Mouse (Mus musculus): Measurements from ENCODE around the gene E2f6.

E2f6 gene

DNA sequence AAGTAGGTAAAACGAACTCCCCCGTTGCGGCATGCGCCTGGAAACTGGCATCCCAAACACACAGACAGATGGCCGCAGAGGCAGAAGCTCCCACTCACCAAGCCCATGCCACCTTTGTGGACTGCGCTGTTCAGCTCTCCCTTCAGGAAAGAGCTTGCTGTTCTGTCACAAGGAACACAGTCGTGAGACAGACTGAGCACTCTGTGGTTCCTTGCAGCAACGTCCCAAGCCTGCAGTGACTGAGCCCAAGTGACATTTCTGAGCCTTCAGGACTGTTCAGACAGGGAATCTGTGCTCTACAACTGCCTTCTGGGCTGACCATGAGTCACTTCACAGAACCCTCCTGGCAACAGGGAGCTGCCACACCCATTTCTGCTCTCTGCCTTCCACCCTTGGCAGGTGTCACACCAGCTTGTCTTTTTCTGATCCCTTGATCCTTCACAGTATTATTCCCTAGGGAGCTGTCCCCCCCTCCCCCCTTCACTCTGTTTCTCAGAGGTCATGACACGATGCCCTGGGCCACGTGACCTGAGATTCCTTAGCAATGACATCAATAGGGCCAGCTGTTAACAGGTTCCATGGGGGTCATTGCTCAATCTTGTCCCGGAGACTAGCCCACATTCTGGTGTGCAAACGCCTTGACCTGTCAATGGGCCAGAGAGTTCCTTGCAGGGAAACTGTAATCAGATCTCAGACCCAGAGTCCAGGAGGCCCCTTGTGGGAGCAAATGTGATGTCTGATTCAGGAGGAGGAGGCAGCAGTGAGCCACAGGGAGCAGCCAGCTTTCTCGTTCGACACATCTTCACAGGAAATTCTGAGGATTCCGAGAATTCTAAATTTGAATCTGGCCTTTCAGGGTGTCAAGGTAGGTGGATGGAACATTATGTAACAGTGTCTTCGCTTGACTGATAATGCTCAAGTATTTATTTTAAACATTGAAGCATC, 39.9 kb downstream of the E2f6 start:
- peak; percentile 88 for DNase-seq

- no peak for DNase-seq
Measured at GRCm38 (mm10) chr12:16853431-16854165, 42.8 kb downstream of the E2f6 start.

GRCm38 (mm10) chr12:16855632-16856305, 45.0 kb downstream of the E2f6 start:
- peak; percentile 91 for DNase-seq

GRCm38 (mm10) chr12:16856306-16856679, 45.5 kb downstream of the E2f6 start:
- DNase-seq = no peak

GRCm38 (mm10) chr12:16858081-16858480, 47.3 kb downstream of the E2f6 start:
- DNase-seq = no peak

GRCm38 (mm10) chr12:16859781-16860180, 49.0 kb downstream of the E2f6 start:
- DNase-seq = no peak

- DNase-seq = no peak
Measured at GRCm38 (mm10) chr12:16860533-16860932, 49.8 kb downstream of the E2f6 start.

- DNase-seq = no peak
Measured at GRCm38 (mm10) chr12:16860961-16861360, 50.2 kb downstream of the E2f6 start.

GRCm38 (mm10) chr12:16864477-16864876, 53.7 kb downstream of the E2f6 start:
- DNase-seq = no peak

DNA sequence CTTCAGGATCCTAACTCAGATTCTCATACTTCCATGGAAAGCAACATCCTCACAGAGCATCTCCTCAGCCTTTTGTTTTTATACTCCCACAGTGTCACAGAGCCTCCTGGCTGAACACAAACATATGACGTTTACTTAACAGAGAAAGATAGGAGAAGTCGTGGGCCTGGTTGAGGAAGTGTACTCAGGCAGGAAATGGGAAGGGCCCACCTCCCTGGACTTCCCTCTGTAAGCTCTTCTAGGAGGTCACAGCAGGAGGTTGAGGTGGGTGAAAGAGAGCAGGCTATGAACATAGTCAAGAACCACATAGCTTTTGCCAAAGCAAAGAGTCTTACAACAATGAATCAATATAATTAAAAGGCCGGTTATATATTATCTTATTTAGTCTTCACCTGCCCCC, 55.1 kb downstream of the E2f6 start:
- DNase-seq = no peak

GRCm38 (mm10) chr12:16866460-16866859, 55.7 kb downstream of the E2f6 start:
- DNase-seq = no peak

DNA sequence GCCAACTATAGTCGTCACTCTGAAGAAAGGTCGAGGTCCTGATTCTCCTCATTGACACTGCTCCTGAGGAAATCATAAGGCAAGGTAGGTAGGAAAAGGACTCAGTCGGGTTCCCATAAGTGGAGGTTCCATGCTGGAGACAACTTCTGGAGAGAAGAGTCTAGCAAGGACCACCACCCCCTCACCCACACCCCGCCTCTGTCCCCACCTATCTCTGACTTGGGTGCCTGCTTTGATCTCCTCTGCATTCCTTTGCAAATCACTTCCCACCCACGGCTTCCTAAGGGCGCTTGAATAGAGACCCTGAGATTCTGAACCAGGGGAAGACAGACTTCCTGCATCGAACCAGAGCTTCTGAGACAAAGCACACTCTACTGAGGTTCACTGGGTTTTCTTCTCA, 56.5 kb downstream of the E2f6 start:
- DNase-seq = no peak

DNA sequence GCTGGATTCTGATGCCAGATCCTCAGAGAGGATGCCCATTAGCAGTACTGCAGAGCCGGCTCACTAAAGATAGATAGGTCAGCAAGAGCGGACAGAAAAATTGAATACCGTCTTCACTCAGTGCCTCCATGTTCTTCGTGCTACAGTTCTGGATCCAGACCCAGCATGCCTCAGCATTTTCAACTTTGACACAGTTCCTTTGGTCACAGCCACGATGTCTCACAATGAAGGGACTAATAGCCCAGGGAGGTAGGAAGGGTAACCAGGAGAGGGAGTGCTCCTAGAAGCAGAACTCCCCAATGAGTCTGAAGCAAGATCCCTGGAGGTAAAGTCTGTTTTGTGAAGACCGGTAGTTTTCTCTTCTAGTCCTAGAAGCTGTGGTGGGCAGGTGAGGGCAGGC, 57.9 kb downstream of the E2f6 start:
- DNase-seq = no peak

DNA sequence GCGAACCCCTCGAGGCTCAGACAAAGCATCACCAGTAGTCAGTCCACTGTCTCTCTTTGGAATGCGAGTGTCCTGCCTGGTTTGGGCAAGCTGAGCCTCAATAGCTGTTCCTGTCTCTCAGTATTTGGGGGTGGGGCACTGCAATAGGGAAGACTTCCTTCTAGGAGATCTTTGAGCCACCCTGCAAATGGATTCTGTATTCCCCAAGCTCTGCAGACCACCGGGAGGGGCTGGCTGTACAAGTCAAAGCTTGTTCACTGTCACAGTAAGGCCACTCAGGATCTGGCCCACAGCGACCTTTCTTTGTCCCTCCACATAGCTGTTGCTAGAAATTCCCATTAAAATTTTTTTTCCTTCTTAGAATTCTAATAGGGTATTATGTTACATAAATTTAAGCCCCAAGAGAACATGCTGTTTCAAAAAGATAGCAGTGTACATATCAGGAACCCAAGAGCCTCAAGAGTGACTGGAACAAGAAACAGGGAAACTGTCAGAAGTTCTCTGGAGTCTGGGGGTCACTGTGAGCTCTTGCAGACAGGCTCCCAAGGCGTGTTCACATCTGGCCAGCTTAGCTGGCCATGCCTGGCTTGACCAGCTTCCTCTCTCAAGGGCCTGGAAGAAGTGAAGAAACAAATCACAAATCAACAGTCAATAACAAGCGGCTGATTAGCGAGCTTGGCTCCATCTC, 58.5 kb downstream of the E2f6 start:
- DNase-seq = no peak

- no peak for DNase-seq
Measured at GRCm38 (mm10) chr12:16869870-16870404, 59.2 kb downstream of the E2f6 start.

GRCm38 (mm10) chr12:16870405-16871068, 59.8 kb downstream of the E2f6 start:
- DNase-seq = peak; percentile 80

DNA sequence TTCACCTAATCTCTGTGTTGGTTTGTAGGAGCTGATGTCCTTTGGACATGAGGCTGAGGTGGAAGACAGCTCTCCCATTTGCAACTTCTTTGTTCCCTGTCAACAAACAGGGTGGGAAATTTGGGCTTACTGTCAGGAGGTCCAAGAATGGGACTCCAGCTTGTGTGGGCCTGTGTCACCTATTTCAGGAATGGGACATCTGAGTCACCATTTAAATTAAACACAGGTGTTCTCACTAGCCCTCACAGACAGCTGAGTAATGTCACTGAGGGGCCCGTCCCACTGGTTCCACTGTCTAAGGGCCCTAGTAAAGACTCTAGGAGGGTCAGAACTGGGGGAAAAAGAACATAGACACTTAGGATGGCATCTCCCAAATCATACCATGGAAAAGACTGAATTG, 61.2 kb downstream of the E2f6 start:
- no peak for DNase-seq

- no peak for DNase-seq
Measured at GRCm38 (mm10) chr12:16872926-16873464, 62.2 kb downstream of the E2f6 start.

- peak; percentile 84 for DNase-seq
Measured at GRCm38 (mm10) chr12:16873549-16873948, 62.8 kb downstream of the E2f6 start.

DNA sequence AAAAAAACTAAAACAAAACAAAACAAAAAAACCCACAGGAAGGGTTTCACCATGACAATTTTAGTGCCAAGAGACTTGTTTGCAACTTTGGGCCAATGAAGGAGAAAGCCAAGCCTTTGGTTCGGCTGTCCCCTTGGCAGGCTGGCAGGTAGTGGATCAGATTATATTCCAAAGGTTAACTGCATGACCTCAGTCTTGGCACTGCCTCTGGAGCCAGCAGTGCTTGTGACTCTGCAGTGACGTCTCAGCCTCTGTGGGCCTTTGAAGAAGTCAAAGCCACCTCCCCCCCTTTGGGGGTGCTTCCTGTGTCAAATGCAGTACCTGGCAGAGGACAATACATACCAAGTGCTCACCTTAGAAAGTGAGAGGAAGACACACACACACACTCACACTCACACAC, 63.3 kb downstream of the E2f6 start:
- peak; percentile 64 for DNase-seq

DNA sequence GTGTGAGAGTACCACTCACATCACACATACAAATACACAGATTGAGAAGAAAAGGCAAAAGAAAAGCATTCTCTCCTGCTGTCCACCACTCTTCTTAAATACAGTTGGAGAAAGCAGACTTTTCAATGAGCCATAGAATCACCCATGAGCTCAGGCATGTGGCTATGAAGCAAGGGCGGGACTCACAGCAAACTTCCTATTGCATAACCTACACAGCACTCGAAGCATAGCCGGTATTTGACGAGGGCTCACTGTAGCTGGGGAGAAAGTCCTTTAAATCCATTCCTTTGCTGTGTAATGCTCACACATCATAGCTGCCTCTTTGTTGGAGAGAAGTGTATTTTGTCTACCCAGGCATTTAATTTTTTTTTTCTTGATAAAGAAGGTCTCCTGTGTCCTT, 64.5 kb downstream of the E2f6 start:
- DNase-seq = no peak

GRCm38 (mm10) chr12:16875678-16876077, 64.9 kb downstream of the E2f6 start:
- no peak for DNase-seq

All from cerebellum, adult 9-10 months (tissue).